Mouse (Mus musculus) 416B (cell line): Measurements from ENCODE around the gene Efcab12.

Experiments used
- DNase-seq: peaks from one replicate; pipeline ENCODE4 v3.0.0; 2011; ENCODE audit warnings: low read depth

Gene Efcab12

GRCm38 (mm10) chr6:115845006-115845405, 6.8 kb upstream of the Efcab12 start:
- no peak for DNase-seq

- no peak for DNase-seq
Measured at GRCm38 (mm10) chr6:115838745-115839144, 533 bp upstream of the Efcab12 start.

- DNase-seq = no peak
Measured at GRCm38 (mm10) chr6:115833861-115834260, 4.4 kb downstream of the Efcab12 start.

DNA sequence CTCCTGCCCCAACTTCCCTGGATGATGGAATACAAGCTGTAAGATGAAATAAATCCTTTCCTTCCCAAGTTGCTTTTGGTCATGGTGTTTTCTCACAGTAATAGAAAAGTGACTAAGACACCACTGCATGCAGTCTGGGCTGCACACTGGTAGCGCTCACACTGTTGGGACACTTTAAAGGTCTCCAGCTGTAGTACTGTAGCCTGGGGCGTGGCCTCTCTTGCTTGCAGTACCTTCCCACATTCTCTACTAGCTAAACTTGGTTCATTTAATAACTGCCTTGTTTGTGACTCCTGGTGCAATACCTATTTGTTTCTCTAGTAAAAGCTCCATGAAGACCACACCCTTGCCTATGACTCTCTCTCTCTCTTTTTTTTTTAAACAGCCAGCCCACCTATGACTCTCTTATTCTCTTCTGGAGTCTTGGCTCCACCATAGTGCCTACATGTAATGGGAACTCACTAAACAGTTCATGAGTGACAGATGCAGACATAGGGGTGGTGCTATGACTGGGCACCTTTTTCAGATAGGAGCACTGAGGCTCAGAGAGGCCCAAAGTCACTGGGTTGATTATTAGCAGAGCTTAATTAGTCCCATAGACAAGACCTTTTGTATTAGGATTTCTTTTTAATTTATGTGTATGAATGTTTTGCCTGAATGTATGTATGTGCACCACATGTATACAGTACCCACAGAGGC, 5.9 kb downstream of the Efcab12 start:
- no peak for DNase-seq

DNA sequence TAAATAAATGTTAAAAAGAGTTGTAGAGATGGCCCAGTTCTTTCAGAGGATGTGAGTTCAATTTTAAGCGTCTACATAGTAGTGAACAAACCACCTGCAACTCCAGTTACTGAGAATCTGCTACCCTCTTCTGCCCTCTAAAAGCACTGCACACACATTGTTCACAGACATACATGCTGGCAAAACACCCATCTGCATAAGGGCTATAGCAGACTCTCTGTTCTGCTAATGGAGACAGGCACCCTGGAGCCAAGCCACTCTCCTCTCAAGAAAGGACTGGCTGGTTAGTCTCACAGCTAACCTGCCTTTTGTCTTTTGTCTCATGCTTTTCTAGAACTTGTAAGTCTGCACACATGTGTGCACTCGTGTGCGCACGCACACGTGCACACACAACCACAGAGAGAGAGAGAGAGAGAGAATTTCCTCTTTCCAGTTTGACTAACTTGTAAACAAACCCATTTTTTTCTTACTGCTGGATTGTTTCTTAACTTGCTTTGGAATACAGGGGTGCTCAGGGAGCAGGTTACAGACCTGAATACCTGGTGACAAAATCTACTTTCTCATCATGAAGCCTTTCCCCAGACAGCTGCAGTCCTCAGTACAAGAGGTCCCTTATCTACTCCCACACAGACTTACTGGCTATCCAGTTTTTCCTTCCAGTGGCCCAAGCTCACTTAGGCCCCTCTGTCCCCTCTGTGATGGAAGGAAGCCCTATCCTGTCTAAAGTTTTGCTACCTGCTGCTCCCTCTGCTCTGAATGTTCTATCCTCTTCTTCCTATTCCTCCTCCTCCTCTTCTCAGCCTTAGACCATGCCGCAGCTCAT, 7.2 kb downstream of the Efcab12 start:
- DNase-seq = peak; percentile 22

GRCm38 (mm10) chr6:115823850-115824464, 14.3 kb downstream of the Efcab12 start:
- DNase-seq = peak; percentile 94

DNA sequence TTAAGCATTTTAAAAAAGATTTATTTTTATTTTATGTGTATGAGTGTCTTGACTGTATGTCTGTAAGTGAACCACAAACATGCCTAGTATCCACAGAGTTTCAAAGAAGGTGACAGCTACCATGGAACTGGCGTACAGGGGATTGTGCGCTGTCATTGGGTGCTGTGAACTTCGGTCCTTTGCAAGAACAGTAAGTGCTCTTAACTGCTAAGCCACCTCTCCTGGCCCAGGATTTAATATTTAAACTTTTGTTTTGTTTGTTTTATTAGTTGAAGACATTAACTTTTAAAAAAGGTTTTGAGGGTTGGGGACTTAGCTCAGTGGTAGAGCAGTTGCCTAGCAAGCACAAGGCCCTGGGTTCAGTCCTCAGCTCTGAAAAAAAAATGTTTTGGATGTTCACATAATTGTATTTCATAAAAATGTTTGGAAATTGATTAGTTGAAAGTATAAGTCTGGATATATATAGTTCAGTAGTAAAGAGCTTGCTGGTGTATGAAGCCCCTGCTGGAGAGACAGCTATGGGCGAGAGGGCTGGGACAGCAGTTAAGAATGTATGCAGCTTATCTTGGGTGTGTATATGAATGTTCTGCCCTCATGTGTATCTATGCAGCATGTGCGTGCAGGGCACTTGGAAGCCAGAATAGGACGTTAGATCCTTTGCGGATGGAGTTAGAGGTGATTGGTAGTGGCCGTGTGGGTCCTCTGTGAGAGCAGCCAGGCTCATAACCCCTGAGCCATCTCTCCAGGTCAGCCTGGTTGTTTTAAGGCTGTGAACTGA, 16.8 kb downstream of the Efcab12 start:
- no peak for DNase-seq

GRCm38 (mm10) chr6:115818129-115818528, 20.1 kb downstream of the Efcab12 start:
- no peak for DNase-seq

- DNase-seq = no peak
Measured at GRCm38 (mm10) chr6:115815041-115815440, 23.2 kb downstream of the Efcab12 start.

DNA sequence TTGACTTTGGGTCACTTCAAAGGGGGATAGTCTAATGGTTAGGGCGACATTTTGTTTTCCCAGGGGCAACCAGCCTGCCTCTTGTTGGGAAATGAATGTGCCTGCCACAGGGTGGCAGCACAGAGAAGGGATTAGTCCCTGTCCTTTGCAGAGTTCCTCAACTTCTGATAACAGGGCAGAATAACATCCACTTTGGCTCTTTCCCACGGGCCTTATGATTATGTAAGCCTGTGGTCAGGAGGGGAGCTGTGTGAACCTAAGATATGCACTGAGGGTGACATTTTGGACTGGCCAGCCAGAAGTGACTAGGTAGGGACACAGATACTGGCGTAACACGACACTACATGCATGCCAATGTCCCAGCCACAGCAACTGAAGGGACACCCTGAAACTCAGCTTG, 24.1 kb downstream of the Efcab12 start:
- DNase-seq = peak; percentile 93

DNA sequence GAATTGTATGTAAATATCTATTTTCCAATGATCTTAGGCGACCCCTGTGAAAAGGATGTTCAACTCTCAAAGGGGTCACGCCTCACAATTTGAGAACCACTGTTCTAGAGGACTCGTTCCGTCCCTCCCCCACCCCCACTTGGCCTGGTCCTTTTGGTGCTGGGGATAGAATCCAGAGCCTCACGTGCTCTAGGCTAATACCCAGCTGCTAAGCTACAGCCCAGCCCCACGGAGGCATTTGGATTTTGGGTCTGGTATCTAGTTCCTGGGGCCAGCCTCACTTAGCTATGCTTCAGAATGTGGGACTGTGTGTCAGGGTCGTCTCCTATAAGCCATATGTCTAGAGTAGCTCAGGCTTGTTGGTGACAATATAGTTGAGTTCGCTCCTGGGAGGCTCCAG, 26.6 kb downstream of the Efcab12 start:
- DNase-seq = no peak

- DNase-seq = peak; percentile 98
Measured at GRCm38 (mm10) chr6:115808488-115809231, 29.6 kb downstream of the Efcab12 start, which contains the start of gene Rpl32. Gene Rpl32, minus strand, starts transcription at chr6:115808747.

GRCm38 (mm10) chr6:115808196-115808487, 30.1 kb downstream of the Efcab12 start:
- DNase-seq = no peak

DNA sequence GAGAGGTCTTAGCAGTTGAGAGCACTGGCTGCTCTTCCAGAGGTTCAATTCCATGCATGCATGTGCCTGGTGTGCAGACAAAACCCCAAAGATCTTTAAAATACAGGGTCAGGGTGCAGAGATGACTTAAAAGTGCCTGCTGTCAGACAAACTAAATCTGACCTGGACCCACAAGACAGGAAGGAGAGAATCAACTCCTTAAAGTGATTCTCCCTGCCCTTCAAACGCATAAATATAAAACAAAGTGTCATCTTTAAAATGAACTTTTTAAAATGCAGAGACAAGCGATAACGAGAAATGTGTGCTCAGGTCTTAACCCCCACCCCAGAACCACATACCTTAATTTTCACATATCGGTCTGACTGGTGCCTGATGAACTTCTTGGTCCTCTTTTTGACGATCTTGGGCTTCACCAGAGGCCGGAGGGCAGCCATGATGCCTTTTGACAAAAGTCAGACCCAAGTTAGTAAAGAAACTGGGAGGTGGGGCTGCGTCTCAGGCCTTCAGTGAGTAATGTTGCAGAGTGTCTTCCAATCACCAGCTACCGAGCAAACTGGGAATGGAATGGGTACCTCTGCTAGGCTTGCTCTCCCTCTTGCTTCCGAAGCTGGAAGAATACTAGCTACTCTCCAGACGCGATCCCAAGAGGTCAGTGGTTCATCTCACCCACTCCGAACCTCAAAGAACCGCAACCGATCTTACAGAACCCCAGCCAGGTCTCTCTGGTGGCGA, 30.6 kb downstream of the Efcab12 start:
- peak; percentile 35 for DNase-seq

DNA sequence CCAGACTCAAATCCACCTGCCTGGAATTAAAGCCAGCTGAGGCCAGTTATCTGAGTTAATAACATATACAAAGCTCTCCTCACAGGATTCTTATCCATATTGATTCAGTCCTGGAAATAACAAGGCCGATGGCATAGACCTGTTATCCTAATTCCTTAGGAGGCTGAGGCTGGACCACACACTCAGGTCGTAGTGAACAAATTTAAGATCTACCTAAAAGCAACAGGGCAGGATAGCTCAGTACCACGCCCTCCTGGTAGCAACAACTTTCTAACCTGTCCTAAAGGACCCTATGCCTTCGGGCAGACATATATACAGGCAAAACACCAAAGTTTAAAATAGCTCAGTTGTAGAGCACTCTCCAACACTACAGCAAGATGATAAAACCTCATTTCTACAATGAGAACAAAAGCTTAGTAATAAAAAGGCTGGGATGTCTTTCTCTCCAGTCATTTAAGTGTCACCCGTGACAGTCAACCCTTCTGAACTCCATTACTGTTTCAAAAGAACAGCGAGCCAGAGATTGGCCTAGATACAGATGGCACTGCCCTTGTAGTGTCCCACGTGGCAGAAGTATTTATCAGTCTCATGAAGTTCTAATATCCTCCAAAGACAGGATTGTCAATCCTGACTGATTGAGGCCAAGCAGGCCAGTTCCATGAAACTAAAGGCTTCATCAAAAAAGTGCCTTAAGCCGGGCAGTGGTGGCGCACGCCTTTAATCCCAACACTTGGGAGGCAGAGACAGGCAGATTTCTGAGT, 33.6 kb downstream of the Efcab12 start:
- DNase-seq = peak; percentile 28

- peak; percentile 90 for DNase-seq
Measured at GRCm38 (mm10) chr6:115803541-115804382, 34.5 kb downstream of the Efcab12 start.

DNA sequence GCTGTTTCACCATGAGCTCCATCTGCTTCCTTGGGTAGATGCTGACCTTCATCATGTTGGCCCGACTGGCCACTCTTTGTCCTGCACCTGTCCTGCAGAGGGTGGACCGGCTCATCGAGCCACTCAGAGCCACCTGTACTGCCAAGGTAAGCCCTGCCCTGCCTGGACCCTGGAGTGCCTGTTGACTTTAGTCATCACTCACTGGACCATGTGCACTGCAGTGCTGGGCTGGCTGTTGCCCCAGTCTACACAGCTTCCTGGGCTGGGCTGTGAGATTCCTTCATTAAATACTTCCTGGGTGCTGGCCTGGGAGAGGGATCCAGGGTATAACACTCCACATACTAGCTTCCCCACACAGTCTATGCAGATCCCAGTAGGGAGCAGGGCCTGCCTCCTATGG, 36.4 kb downstream of the Efcab12 start:
- no peak for DNase-seq

DNA sequence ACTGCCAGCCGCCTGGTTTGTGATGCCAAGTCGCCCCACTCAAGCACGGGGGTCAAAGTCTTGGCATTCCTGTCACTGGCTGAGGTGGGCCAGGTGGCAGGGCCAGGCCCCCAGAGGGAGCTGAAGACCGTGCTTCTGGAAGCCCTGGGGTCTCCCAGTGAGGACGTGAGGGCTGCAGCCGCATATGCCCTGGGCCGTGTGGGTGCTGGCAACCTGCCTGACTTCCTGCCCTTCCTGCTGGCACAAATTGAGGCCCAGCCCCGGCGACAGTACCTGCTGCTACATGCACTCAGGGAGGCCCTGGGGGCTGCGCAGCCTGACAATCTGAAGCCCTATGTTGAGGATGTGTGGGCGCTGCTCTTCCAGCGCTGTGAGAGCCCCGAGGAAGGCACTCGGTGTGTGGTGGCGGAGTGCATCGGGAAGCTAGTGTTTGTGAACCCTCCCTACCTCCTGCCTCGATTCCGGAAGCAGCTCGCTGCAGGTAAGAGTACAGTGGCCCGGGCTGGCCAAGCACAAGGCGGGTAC, 45.5 kb downstream of the Efcab12 start:
- DNase-seq = peak; percentile 53
